Mouse (Mus musculus) embryonic facial prominence, embryonic 14.5 days (tissue): ENCODE measurements around the gene 4930452B06Rik. TPM values are rescaled to one million over a fixed set of nuclear protein-coding genes. Genes with fewer than 3 reads are reported as not detected.

Source experiments
- ATAC-seq: fragments of 200-750 bp; cut with Nextera tagmentation; 2 replicates; pipeline ENCODE4 v1.8.0; 2017; ENCODE audit warnings: low read depth, moderate number of reproducible peaks, moderate TSS enrichment
- DNase-seq: peaks from one replicate; pipeline ENCODE4 v3.0.0-alpha.2; 2015; ENCODE audit warnings: low spot score
- H3K27ac ChIP-seq: fragments of 300-500 bp; sonication (generic); replicated peaks from 2 replicates; pipeline ENCODE4 v1.5.1; 2014; ENCODE audit warnings: low read depth, mild to moderate bottlenecking, low read length, moderate library complexity
- H3K27me3 ChIP-seq: fragments of 300-500 bp; sonication (generic); replicated peaks from 2 replicates; pipeline ENCODE4 v1.6.1; 2014; ENCODE audit warnings: low read length; ENCODE audit not compliant: control insufficient read depth, insufficient read depth
- H3K36me3 ChIP-seq: fragments of 300-500 bp; sonication (generic); 2 replicates; pipeline ENCODE4 v1.6.1; 2014; ENCODE audit warnings: low read length, mixed read lengths; ENCODE audit not compliant: control insufficient read depth, insufficient read depth
- H3K4me1 ChIP-seq: fragments of 300-500 bp; sonication (generic); 2 replicates; pipeline ENCODE4 v1.6.1; 2014; ENCODE audit warnings: antibody characterized with exemption, low read length; ENCODE audit not compliant: control insufficient read depth, insufficient read depth
- H3K4me2 ChIP-seq: fragments of 300-500 bp; sonication (generic); 2 replicates; pipeline ENCODE4 v1.6.1; 2014; ENCODE audit warnings: low read depth, mild to moderate bottlenecking, low read length, moderate library complexity, mixed read lengths
- H3K4me3 ChIP-seq: fragments of 300-500 bp; sonication (generic); 2 replicates; pipeline ENCODE4 v1.5.1; 2014; ENCODE audit warnings: low read depth, mild to moderate bottlenecking, low read length
- H3K9ac ChIP-seq: fragments of 300-500 bp; sonication (generic); 2 replicates; pipeline ENCODE4 v1.6.1; 2014; ENCODE audit warnings: low read depth, mild to moderate bottlenecking, low read length, moderate library complexity, mixed read lengths
- H3K9me3 ChIP-seq: fragments of 300-500 bp; sonication (generic); 2 replicates; pipeline ENCODE4 v1.6.1; 2016; ENCODE audit warnings: low read length; ENCODE audit not compliant: control insufficient read depth
- WGBS: fragments of 180-500 bp; shearing (Covaris S2); extraction: QIAGEN DNeasy Blood & Tissue Kit; methylation state at CpG from one replicate; pipeline ENCODE4 v1.1.7; 2014; 5-methylcytosine and 5-hydroxymethylcytosine counted together
- polyA plus RNA-seq: library from polyadenylated mRNA; unstranded; fragments of >200 nt; fragmentation: Nextera tagmentation; extraction: Ambion mirVana; gene quantifications from 2 replicates; pipeline ENCODE4 v1.2.1, GENCODE M21; 2014

Gene 4930452B06Rik
- polyA plus RNA-seq, 1 experiment from 2014 or later, result 11.0 TPM

DNA sequence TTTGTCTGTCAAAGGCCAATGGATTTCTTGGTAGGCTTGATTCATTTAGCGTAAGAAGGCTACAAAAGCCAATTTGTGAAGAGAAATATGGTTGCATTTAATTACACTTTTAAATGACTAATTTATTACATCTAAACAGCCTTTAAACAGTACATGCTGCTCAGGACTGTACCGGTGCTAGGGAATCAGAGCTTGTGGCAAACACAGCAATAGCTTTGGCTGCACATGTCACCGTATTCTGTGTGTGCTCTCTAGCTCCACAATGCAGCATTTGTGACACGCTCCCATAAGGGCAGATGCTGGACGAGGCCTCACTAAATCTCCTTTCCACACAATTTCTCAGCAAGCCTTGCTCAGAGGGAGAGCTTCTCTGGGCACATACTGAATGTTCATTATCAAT lies 187.9 kb downstream of the 4930452B06Rik start:
- Histone ChIP-seq H3K36me3 (peaks cover 5% of the 10 kb centered on the region; the same call in 1 of the 2 replicates), H3K27me3 (no peaks in the 10 kb centered on the region), H3K27ac (no peak overlapping the region), H3K4me3 (no peak overlapping the region), H3K4me2 (no peak overlapping the region), H3K9me3 (0 out of 2 replicates have a peak, but pooled peaks cover 3% of the 10 kb centered on the region), H3K9ac (no peak overlapping the region), H3K4me1 (no peaks in the 10 kb centered on the region; the same call in 1 of the 2 replicates)
- 78% methylated on average over 5 of the region's 5 CpGs for WGBS
- ATAC-seq (no peak), DNase-seq (no peak)

GRCm38 (mm10) chr14:8477348-8477747 lies 188.7 kb downstream of the 4930452B06Rik start:
- WGBS, result 61% methylated on average over 8 of the region's 8 CpGs
- ATAC-seq, result no peak

DNA sequence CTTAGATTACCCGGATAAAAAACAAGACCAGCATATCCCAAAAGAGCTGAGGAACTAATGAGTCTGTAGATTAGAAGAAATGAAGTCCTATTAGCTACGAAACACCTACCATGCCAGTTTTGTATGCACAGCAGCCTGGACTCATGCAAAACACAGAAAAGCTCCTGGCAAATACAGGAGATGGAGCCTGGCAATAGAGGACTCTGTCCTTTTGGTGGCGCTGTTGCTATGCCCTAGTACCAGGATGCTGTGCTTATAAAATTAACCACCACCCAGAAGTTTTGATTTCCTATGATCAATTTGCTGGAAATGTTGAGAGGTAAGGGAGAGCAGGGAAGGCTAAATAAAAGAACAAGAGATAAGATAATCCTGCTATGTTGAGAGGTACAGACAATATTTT lies 189.4 kb downstream of the 4930452B06Rik start:
- no peak overlapping the region for H3K27ac ChIP-seq
- DNase-seq (no peak), ATAC-seq (no peak)
- peaks cover 5% of the 10 kb centered on the region; the same call in 1 of the 2 replicates for H3K36me3 ChIP-seq
- no peak overlapping the region for H3K4me3 ChIP-seq
- H3K9me3 ChIP-seq, result 0 out of 2 replicates have a peak, but pooled peaks cover 3% of the 10 kb centered on the region
- H3K9ac ChIP-seq, result no peak overlapping the region
- H3K4me2 ChIP-seq, result no peak overlapping the region
- no peaks in the 10 kb centered on the region; the same call in 1 of the 2 replicates for H3K4me1 ChIP-seq
- 59% methylated on average over 3 of the region's 3 CpGs for WGBS
- H3K27me3 ChIP-seq, result no peaks in the 10 kb centered on the region

More at GRCm38 (mm10) chr14:8477348-8477747, 188.7 kb downstream of the 4930452B06Rik start:
- Histone ChIP-seq H3K9me3 (0 out of 2 replicates have a peak, but pooled peaks cover 3% of the 10 kb centered on the region), H3K27ac (no peak overlapping the region), H3K4me2 (no peak overlapping the region), H3K4me3 (no peak overlapping the region), H3K9ac (no peak overlapping the region), H3K4me1 (no peaks in the 10 kb centered on the region; the same call in 1 of the 2 replicates), H3K36me3 (peaks cover 5% of the 10 kb centered on the region; the same call in 1 of the 2 replicates), H3K27me3 (no peaks in the 10 kb centered on the region)
- no peak for DNase-seq

GRCm38 (mm10) chr14:8475851-8476250 lies 190.2 kb downstream of the 4930452B06Rik start:
- Histone ChIP-seq H3K4me1 (no peaks in the 10 kb centered on the region; the same call in 1 of the 2 replicates), H3K27ac (no peak overlapping the region), H3K36me3 (peaks cover 5% of the 10 kb centered on the region; the same call in 1 of the 2 replicates), H3K27me3 (no peaks in the 10 kb centered on the region), H3K4me2 (no peak overlapping the region), H3K9ac (no peak overlapping the region), H3K9me3 (0 out of 2 replicates have a peak, but pooled peaks cover 3% of the 10 kb centered on the region), H3K4me3 (no peak overlapping the region)
- 84% methylated on average over 5 of the region's 5 CpGs for WGBS
- no peak for DNase-seq
- ATAC-seq, result no peak

- H3K9ac ChIP-seq, result no peak overlapping the region
- H3K4me1 ChIP-seq, result no peaks in the 10 kb centered on the region; the same call in 1 of the 2 replicates
- ATAC-seq, result no peak
- no peaks in the 10 kb centered on the region for H3K9me3 ChIP-seq
- H3K36me3 ChIP-seq, result no peaks in the 10 kb centered on the region
- no peak for DNase-seq
- no peak overlapping the region for H3K4me3 ChIP-seq
- H3K27ac ChIP-seq, result no peak overlapping the region
- H3K27me3 ChIP-seq, result no peaks in the 10 kb centered on the region
- H3K4me2 ChIP-seq, result no peak overlapping the region
- WGBS, result 64% methylated on average over 2 of the region's 2 CpGs
Measured at GRCm38 (mm10) chr14:8472884-8473283, 193.2 kb downstream of the 4930452B06Rik start.

GRCm38 (mm10) chr14:8464401-8465154 lies 201.5 kb downstream of the 4930452B06Rik start:
- Histone ChIP-seq H3K4me3 (no peak overlapping the region), H3K36me3 (no peaks in the 10 kb centered on the region), H3K9ac (no peak overlapping the region), H3K27ac (no peak overlapping the region), H3K4me2 (no peak overlapping the region), H3K27me3 (no peaks in the 10 kb centered on the region), H3K9me3 (no peaks in the 10 kb centered on the region), H3K4me1 (peaks cover 6% of the 10 kb centered on the region; the same call in 1 of the 2 replicates)
- peak; percentile 28 for DNase-seq
- no peak for ATAC-seq
- 42% methylated on average over 14 of the region's 14 CpGs for WGBS

GRCm38 (mm10) chr14:8462973-8463372 lies 203.1 kb downstream of the 4930452B06Rik start:
- peaks cover 6% of the 10 kb centered on the region; the same call in 1 of the 2 replicates for H3K4me1 ChIP-seq
- no peak overlapping the region for H3K27ac ChIP-seq
- H3K4me2 ChIP-seq, result no peak overlapping the region
- no peaks in the 10 kb centered on the region for H3K36me3 ChIP-seq
- ATAC-seq, result no peak
- H3K4me3 ChIP-seq, result no peak overlapping the region
- DNase-seq, result no peak
- 71% methylated on average over 4 of the region's 4 CpGs for WGBS
- no peak overlapping the region for H3K9ac ChIP-seq
- no peaks in the 10 kb centered on the region for H3K27me3 ChIP-seq
- H3K9me3 ChIP-seq, result no peaks in the 10 kb centered on the region

DNA sequence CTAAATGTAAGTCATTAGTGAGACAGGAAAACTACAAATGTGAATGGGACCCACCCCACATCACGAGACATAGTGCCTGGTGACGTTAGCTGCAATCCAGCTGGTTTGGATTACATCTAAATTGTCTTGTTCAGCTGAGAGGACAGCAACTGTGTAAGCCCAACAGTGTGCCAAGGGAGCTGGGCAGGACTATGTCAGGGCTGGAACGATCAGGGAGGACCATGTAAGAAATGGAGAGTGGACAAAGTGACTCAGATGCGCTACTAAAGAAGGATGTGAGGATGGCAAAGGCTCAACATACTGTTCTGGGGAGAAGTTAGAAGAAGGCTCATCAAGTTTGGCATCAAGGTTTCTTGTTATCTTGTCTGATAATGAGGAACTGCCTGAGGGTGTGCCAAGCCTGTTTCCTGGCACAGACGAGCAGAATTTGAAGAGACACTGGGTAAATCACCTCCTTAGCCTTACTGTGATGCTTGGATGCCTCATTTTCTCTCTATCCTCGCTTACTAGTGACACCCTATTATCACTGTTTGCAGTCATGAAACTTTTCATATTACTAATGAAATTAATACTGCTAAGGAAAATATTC lies 203.6 kb downstream of the 4930452B06Rik start:
- no peak for ATAC-seq
- Histone ChIP-seq H3K36me3 (no peaks in the 10 kb centered on the region), H3K9ac (no peak overlapping the region), H3K27me3 (no peaks in the 10 kb centered on the region), H3K4me2 (no peak overlapping the region), H3K4me3 (no peak overlapping the region), H3K9me3 (no peaks in the 10 kb centered on the region), H3K27ac (no peak overlapping the region), H3K4me1 (peaks cover 6% of the 10 kb centered on the region; the same call in 1 of the 2 replicates)
- WGBS, result 66% methylated on average over 6 of the region's 6 CpGs
- DNase-seq, result no peak
